Mouse (Mus musculus): Measurements from ENCODE around the gene Cwf19l1. TPM values are rescaled to one million over a fixed set of nuclear protein-coding genes. Genes with fewer than 3 reads are reported as not detected.

Gene Cwf19l1
- polyA plus RNA-seq (2012), result 8.3 and 10.7 TPM in 2 replicates

DNA sequence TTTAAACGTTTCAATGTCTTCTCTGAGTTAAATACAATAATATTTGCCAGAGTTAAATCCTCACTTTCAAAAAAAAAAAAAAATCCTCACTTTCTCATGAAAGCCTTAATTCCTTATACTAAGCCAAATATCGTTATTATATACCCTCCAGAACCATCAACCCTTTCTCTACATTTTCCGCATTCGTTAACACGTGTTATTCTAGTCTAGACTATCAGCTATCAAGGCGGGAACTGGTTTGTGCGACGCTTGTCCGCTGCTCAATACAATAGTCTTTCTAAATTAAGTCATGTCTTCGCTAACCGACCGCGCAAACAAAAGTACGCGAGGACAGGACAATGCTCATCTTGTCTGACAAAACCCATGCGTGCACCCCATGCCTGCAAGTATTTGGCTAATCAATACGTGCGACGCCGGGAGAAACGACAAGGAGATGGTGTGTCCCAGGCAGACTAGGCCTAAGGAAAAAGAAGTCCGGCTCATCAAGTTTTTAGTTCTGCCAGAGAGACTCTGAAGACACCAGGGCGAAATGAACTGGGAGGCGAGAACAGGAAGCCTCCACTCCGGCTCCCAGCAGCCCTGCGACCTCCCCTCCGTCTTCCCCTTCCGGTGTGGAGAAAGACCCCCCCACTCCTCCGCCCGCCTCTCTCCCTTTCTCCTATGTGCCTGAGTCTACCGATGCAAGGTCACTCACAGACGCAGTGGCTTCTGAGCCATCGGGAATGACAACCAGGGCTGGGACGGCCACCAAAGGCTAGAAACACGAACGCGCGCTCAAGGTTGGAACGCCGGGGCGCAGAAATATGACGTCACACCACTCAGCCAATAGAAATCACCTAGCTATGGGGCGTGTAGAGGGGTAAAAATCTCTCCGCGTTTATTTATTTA lies at the start of gene Cwf19l1:
Cwf19l1 (minus strand) TSS at position 805 of the 888 bp plus-strand sequence.
- no peak for TF ChIP-seq GATA1 (IDR thresholded peaks at IDR 0.05; ENCODE audit: low read length)

DNA sequence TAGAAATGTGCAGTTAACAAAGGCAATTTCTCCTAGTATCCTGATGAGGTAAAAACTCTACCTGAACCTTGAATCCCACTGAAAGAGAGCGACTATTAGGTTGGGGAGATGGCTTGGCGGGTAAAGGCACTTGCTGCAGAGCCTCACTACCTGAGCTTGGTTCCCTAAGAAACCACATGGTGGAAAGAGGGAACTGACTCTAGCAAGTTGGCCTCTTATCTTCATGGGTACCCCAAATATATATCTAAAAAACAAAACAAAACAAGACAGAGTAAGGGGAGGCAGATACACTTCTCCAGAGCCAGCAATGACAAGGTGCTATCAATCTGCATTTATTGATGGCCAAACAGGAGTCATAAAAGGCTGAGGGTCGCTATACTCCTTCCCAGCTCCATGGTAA lies 48.3 kb upstream of the Cwf19l1 start:
- TF ChIP-seq GATA1 (IDR thresholded peaks at IDR 0.05; ENCODE audit: low read length), result no peak

DNA sequence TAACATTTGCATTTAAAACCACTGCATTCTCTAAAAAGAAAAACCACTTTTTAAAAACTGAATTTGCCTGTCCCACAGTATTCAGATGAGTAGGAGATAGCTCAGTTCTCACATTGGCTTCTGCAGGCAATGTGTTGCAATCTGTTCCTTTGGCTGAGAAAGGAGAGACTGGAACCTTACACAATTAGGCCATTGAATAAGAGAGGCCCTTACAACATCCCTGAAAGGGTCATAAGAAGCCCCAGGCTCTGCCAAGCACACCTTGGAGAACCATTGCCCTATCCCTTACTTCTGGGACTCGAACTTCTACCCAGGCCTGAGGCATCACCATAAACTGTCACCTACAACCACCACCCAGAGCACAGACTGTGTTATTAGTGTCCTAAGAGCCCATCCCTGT lies 44.8 kb upstream of the Cwf19l1 start:
- TF ChIP-seq GATA1 (IDR thresholded peaks at IDR 0.05; ENCODE audit: low read length), result no peak

DNA sequence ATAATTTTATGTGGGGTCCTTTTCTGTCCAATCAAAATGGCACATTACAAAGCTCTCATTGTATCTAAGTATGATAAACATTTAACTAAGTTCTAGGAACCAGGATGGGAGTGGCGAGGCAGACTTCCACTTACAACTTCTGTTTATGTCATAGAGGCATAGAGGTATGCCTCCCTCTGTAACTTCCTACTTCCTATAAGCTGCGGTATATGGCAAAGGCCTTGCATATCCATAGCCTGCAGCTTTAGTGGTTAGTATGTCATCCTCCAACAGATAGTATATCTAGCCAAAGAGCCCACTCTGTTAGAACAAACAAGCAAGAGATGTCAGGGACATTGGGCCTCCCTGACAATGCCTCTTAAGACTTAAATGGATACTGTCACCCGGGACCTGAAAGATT lies 41.1 kb upstream of the Cwf19l1 start:
- no peak for TF ChIP-seq GATA1 (IDR thresholded peaks at IDR 0.05; ENCODE audit: low read length)

DNA sequence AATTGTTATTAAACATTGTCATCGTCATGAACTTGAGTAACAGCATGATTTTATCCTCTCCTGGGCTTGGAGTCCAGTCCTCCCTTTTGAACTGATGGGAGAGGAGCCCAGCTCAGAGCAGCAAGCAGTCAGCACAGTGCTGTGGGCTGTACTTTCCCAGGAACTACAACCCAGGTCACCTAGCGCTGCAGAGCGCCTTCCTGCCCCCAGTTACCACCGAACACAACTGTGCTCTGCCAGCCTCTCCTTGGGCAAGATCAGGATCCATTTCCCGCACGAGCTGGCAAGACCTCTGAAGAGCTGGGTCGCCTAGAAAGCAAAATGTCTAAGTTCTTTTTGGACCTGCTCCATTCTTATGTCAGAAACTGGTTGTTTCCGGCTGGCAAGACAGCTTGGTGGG lies 39.2 kb upstream of the Cwf19l1 start:
- TF ChIP-seq GATA1 (IDR thresholded peaks at IDR 0.05; ENCODE audit: low read length), result no peak

DNA sequence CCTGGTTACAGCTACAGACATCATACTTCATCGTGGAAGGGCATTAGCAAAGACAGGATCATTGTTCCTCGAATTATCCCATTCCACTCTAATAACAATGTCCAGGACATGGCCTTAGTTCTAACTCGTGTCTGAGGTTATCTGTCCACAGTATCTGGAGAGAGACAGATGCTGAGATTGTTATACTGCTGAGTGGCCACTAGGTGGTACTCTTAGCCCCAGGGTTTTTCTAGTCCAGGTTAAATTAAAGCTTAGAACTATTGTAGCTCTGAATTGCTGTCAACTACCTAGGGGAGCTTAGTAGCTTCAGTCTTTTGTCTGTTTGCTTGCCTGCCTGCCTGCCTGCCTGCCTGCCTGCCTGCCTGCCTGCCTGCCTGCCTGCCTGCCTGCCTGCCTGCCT lies 25.8 kb upstream of the Cwf19l1 start:
- TF ChIP-seq GATA1 (IDR thresholded peaks at IDR 0.05; ENCODE audit: low read length), result no peak

DNA sequence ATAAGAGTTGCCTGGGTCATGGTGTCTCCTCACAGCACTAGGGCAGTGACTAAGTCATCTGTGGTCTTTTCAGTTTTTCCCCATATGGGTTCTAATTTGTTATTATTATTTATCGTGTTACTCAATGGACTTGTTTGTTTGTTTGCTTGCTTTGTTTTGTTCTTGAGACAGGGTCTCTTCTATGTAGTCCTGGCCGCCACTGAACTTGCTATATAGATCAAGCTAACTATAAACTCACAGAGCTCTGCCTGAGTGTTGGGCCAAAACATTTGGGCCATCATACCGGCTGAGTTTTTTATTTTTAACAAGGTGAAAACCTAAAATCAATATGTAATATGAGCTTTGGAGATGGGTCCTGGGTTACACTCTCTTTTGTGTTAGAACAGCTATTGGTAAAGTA lies 23.7 kb upstream of the Cwf19l1 start:
- no peak for TF ChIP-seq GATA1 (IDR thresholded peaks at IDR 0.05; ENCODE audit: low read length)

DNA sequence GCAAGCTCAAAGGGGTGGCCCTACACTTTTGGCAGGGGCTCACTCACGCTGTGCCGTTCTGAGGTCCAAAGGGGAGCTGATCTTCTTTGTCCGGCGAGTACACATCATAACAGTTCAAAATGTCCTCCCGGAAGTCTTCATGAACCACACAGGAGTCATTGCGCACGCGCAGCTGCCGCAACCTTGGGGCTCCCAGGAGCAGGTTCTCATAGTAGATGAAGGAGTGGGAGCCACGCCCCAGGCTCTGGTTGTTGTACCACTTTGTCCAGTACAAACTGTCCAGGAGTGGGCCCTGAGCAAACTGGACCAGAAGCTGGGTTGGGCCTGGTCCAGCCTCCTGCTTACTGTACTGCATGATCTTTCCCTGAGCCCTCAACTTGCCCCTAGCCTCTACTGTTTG lies 21.3 kb upstream of the Cwf19l1 start:
- TF ChIP-seq GATA1 (IDR thresholded peaks at IDR 0.05; ENCODE audit: low read length), result no peak

DNA sequence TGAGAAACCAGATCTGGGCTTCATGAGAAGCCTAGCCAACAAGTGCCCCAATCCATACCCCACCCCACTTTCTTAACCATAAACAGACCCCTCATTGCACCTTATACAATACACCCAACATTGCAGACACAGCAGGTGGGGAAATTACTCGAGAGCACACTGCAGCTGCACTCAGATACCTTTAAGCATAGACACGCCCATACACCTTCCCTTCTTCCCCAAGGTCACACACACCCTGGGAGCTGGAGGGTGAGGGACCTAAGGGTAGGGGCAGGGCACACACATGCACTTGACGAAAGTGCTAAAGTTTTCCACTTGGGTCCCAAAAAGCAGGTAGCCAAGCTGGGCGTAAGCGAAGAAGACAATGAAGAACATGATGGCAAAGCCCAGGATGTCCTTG lies 18.1 kb upstream of the Cwf19l1 start:
- no peak for TF ChIP-seq GATA1 (IDR thresholded peaks at IDR 0.05; ENCODE audit: low read length)

DNA sequence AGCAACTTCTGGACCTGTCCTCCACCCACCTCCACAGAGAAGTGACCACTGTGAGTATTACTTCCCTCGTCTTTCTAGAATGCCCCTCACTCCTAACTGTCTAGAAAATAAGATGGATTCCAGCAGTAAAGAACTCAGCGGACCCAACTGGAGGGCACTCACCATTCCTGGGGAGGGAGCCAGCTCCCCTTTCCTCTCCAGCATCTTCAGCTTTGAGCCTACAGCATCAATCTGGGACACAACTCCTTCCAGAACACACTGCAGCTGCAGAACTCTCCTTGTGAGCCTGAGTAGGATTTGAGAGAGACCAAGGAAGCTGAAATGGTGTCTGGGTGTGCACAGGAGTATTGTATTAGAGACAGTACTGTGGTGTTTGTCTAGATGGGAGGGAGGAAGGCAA lies 13.3 kb upstream of the Cwf19l1 start:
- TF ChIP-seq GATA1 (IDR thresholded peaks at IDR 0.05; ENCODE audit: low read length), result no peak

DNA sequence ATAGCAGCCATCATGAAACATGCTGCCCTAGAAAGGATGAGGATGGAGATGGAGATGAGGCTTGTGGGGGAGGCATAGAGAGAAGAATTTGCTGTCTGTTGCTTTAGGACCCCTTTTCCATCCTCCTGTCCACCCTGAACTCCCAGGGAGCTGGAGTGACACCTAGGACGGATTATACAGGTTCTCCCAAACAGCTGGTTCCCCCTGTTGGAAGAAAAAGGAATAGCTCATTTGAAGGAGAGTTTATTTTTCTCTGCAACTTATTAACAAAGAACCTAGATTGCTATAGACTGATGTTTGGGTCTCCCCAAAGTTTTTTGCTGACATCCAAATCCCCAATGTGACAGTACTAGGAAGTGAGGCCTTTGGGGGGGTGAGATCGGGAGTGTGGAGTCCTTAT lies 12.7 kb upstream of the Cwf19l1 start:
- no peak for TF ChIP-seq GATA1 (IDR thresholded peaks at IDR 0.05; ENCODE audit: low read length)

DNA sequence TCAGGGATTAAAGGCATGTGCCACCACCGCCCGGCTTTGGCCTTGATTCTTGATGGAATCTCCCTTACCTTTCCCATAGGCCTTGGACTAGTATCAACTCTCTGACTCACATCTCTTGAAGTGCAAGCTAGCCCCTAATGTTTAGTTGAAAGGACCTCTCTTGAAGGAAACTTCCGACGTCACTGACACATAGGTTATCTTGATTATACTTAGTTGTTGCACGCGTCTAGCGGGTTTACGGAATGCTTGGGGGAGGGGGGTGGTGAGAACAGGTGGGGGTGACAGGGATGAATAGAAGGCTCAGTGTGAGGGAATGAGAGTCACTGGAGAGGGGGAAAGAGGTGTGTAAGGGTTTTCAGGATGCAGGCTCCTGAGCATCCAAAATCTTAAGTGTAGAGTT lies 11.3 kb upstream of the Cwf19l1 start:
- no peak for TF ChIP-seq GATA1 (IDR thresholded peaks at IDR 0.05; ENCODE audit: low read length)

DNA sequence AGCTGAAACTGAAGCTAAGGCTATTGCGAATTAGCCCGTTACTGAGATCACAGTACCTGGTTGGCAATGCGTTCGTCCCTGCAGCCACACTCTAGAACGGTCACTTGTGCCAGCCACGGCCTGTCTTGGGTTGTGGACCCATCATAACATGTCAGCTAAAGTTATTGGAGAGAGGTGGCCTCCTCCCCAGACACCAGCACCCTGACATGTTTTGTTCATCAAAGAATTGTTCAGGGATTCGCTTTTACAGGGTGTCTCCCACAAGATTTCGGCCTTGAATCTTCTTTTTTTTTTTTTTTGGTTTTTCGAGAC lies 10.8 kb upstream of the Cwf19l1 start:
- TF ChIP-seq GATA1 (IDR thresholded peaks at IDR 0.05; ENCODE audit: low read length), result no peak

DNA sequence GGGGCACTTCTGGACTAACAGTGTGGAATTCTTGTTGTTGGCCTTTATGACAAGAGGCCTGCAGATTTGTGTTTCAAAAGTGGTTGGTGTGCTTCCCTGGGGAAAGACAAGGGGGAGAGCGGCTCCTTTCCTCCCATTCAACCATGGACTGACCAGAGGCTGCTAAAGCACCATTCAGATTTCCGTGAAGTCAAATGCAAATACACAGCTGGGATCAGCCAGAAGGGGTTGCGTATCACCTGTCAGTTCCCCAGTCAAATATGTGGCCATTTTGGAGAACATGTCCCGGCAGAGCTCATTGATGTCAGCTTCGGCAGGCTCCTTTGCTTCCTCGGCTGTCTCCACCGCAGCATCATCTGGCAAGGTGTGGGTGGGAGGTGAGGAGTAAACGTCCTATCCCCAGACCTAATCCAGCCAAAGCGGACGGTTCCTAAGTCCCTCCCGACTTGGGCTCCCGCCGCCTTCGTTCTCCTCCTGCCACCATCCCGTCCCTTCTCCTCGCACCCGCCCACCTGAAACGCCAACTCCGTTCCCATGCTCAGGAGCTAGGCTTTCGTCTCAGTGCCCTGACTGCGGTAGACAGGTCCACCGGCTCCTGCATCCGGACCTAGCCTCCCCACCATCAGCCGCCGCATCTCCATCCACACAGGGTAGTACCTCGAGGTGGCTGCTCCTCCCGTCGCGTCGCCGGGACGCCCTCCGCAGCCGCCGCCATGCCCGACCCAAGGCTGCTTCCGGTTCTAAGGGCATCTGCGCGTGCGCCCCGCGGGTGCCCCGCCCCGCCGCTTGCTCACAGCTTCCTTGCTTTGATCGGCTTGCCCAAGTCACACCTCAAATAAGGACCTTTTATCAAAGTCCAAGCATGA lies 10.3 kb upstream of the Cwf19l1 start, which contains the start of gene Bloc1s2:
Bloc1s2 (minus strand) TSS at position 745 of the 866 bp plus-strand sequence.
- TF ChIP-seq GATA1 (IDR thresholded peaks at IDR 0.05; ENCODE audit: low read length), result no peak

DNA sequence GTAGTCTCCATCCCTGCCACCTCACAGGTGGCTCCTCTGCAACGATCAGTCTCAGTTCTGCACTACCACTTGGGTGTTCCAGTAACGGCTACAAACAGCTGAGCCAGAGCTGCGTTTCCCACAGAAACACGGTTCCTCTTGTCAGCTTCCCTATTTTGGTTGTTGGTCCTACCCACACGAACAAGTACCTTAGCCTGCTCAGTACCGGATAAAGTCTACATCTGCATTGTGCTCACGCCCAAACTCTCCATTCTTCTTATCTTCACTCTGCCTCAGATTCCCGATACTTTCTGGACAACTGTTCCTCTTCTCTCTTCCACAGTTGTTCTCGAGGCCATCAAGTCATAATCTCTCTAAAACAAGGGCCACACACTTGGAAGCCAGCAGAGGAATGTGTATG lies 8.7 kb upstream of the Cwf19l1 start:
- no peak for TF ChIP-seq GATA1 (IDR thresholded peaks at IDR 0.05; ENCODE audit: low read length)

DNA sequence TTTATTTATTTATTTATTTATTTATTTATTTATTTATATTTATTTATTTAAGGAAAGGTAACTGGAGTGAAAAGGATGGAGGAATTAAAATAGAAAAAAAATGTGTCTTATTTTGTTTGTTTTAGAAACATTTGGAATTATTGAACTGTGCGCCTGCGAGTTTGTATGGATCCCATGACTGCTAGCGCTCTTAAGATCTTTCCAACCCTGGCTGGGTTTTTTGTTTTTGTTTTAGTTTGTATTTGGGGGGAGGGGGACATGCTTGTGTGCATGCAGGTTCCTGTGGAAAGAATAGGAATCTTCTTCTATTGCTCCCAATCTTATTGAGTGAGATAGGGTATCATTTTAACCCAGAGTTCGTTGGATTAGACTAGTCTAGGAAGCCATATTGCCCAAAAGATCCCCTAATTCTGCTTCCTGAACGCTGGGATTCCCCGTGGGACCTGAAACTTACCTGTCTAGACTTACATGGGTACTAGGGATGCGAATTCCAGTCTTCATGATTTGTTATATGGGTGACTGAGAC lies 347 bp upstream of the Cwf19l1 start:
- TF ChIP-seq GATA1 (IDR thresholded peaks at IDR 0.05; ENCODE audit: low read length), result no peak
